Mouse (Mus musculus): ENCODE measurements at regions not wholly inside any gene's neighbourhood (a gene's known extent, or its start where the extent isn't known, plus 50 kb on each side); places are given as distances from the start of the nearest gene placed in this dataset.

- TF ChIP-seq CTCF (IDR thresholded peaks at IDR 0.05; ENCODE audit: insufficient read depth, low read depth, low read length) = no peak
- no peak for TF ChIP-seq POLR2A (IDR thresholded peaks at IDR 0.05; ENCODE audit: insufficient read depth, low read depth, low read length)
- WGBS = 35% methylated on average over 2 of the region's 2 CpGs
- peak overlapping the region; percentile 87 for H3K27ac ChIP-seq (ENCODE audit: insufficient read depth, low read depth, low read length)
- H3K4me3 ChIP-seq (ENCODE audit: insufficient read depth, low read depth, low read length) = no peak overlapping the region
- no peaks in the 10 kb centered on the region for H3K4me1 ChIP-seq (ENCODE audit: control insufficient read depth, insufficient read depth, low read length)
These were observed 119.0 kb upstream of the Cttnbp2 start for GRCm38 (mm10) chr6:18633540-18634200.

- Histone ChIP-seq H3K27ac (ENCODE audit: insufficient read depth, low read depth, low read length) (peak overlapping the region; percentile 52), H3K4me3 (ENCODE audit: insufficient read depth, low read depth, low read length) (no peak overlapping the region), H3K4me1 (ENCODE audit: control insufficient read depth, insufficient read depth, low read length) (peaks cover 2% of the 10 kb centered on the region; the same call in 1 of the 2 replicates)
- TF ChIP-seq CTCF (IDR thresholded peaks at IDR 0.05; ENCODE audit: insufficient read depth, low read depth, low read length) (no peak), POLR2A (IDR thresholded peaks at IDR 0.05; ENCODE audit: insufficient read depth, low read depth, low read length) (no peak)
- 18% methylated on average over 3 of the region's 3 CpGs for WGBS
These were observed 125.2 kb upstream of the Cttnbp2 start for GRCm38 (mm10) chr6:18639712-18640383.

GRCm38 (mm10) chr6:18648898-18649591 is 134.4 kb upstream of the Cttnbp2 start:
- 72% methylated on average over 5 of the region's 5 CpGs for WGBS

GRCm38 (mm10) chr6:18651319-18651718 is 136.7 kb upstream of the Cttnbp2 start:
- Histone ChIP-seq H3K4me3 (ENCODE audit: insufficient read depth, low read depth, low read length) (no peak overlapping the region), H3K27ac (ENCODE audit: insufficient read depth, low read depth, low read length) (no peak overlapping the region), H3K4me1 (ENCODE audit: control insufficient read depth, insufficient read depth, low read length) (0 out of 2 replicates have a peak, but pooled peaks cover 4% of the 10 kb centered on the region)
- TF ChIP-seq CTCF (IDR thresholded peaks at IDR 0.05; ENCODE audit: insufficient read depth, low read depth, low read length) = no peak
- no peak for TF ChIP-seq POLR2A (IDR thresholded peaks at IDR 0.05; ENCODE audit: insufficient read depth, low read depth, low read length)
- 93% methylated on average over 3 of the region's 3 CpGs for WGBS

More at GRCm38 (mm10) chr6:18648898-18649591, 134.4 kb upstream of the Cttnbp2 start:
- H3K27ac ChIP-seq (ENCODE audit: insufficient read depth, low read depth, low read length) = no peak overlapping the region
- 0 out of 2 replicates have a peak, but pooled peaks cover 4% of the 10 kb centered on the region for H3K4me1 ChIP-seq (ENCODE audit: control insufficient read depth, insufficient read depth, low read length)
- TF ChIP-seq CTCF (IDR thresholded peaks at IDR 0.05; ENCODE audit: insufficient read depth, low read depth, low read length) = no peak
- no peak for TF ChIP-seq POLR2A (IDR thresholded peaks at IDR 0.05; ENCODE audit: insufficient read depth, low read depth, low read length)
- H3K4me3 ChIP-seq (ENCODE audit: insufficient read depth, low read depth, low read length) = no peak overlapping the region

GRCm38 (mm10) chr6:18652006-18652601 is 137.5 kb upstream of the Cttnbp2 start:
- Histone ChIP-seq H3K4me1 (ENCODE audit: control insufficient read depth, insufficient read depth, low read length) (0 out of 2 replicates have a peak, but pooled peaks cover 4% of the 10 kb centered on the region), H3K27ac (ENCODE audit: insufficient read depth, low read depth, low read length) (no peak overlapping the region), H3K4me3 (ENCODE audit: insufficient read depth, low read depth, low read length) (no peak overlapping the region)
- 73% methylated on average over 12 of the region's 12 CpGs for WGBS
- TF ChIP-seq CTCF (IDR thresholded peaks at IDR 0.05; ENCODE audit: insufficient read depth, low read depth, low read length) (no peak), POLR2A (IDR thresholded peaks at IDR 0.05; ENCODE audit: insufficient read depth, low read depth, low read length) (no peak)

- TF ChIP-seq POLR2A (IDR thresholded peaks at IDR 0.05; ENCODE audit: insufficient read depth, low read depth, low read length) = no peak
- no peak for TF ChIP-seq CTCF (IDR thresholded peaks at IDR 0.05; ENCODE audit: insufficient read depth, low read depth, low read length)
- 55% methylated on average over 6 of the region's 6 CpGs for WGBS
- Histone ChIP-seq H3K4me3 (ENCODE audit: insufficient read depth, low read depth, low read length) (no peak overlapping the region), H3K27ac (ENCODE audit: insufficient read depth, low read depth, low read length) (no peak overlapping the region), H3K4me1 (ENCODE audit: control insufficient read depth, insufficient read depth, low read length) (0 out of 2 replicates have a peak, but pooled peaks cover 4% of the 10 kb centered on the region)
These were observed 139.6 kb upstream of the Cttnbp2 start for GRCm38 (mm10) chr6:18654275-18654674.

GRCm38 (mm10) chr6:18656202-18656601 is 141.6 kb upstream of the Cttnbp2 start:
- 79% methylated on average over 4 of the region's 4 CpGs for WGBS
- H3K4me1 ChIP-seq (ENCODE audit: control insufficient read depth, insufficient read depth, low read length) = 0 out of 2 replicates have a peak, but pooled peaks cover 4% of the 10 kb centered on the region
- no peak overlapping the region for H3K27ac ChIP-seq (ENCODE audit: insufficient read depth, low read depth, low read length)
- TF ChIP-seq POLR2A (IDR thresholded peaks at IDR 0.05; ENCODE audit: insufficient read depth, low read depth, low read length) = no peak
- TF ChIP-seq CTCF (IDR thresholded peaks at IDR 0.05; ENCODE audit: insufficient read depth, low read depth, low read length) = no peak
- H3K4me3 ChIP-seq (ENCODE audit: insufficient read depth, low read depth, low read length) = no peak overlapping the region

GRCm38 (mm10) chr6:18656772-18657401 is 142.2 kb upstream of the Cttnbp2 start:
- WGBS = 82% methylated on average over 7 of the region's 7 CpGs
- no peak for TF ChIP-seq POLR2A (IDR thresholded peaks at IDR 0.05; ENCODE audit: insufficient read depth, low read depth, low read length)
- no peak for TF ChIP-seq CTCF (IDR thresholded peaks at IDR 0.05; ENCODE audit: insufficient read depth, low read depth, low read length)
- H3K27ac ChIP-seq (ENCODE audit: insufficient read depth, low read depth, low read length) = no peak overlapping the region
- H3K4me3 ChIP-seq (ENCODE audit: insufficient read depth, low read depth, low read length) = no peak overlapping the region
- 0 out of 2 replicates have a peak, but pooled peaks cover 4% of the 10 kb centered on the region for H3K4me1 ChIP-seq (ENCODE audit: control insufficient read depth, insufficient read depth, low read length)
